Mouse (Mus musculus) ZHBTc4 (cell line): ENCODE data around the gene Ulk3.

Source experiments
- DNase-seq: peaks from one replicate; pipeline ENCODE4 v3.0.0-alpha.2; 2011; ENCODE audit warnings: low read depth, low spot score

Ulk3 gene

GRCm38 (mm10) chr9:57643856-57644180 is 54.6 kb downstream of the Ulk3 start:
- no peak for DNase-seq

- peak; percentile 34 for DNase-seq
These were observed 55.2 kb downstream of the Ulk3 start for GRCm38 (mm10) chr9:57644442-57644943.

GRCm38 (mm10) chr9:57644944-57645893 is 56.0 kb downstream of the Ulk3 start:
- DNase-seq, result peak; percentile 93
